Mouse (Mus musculus): ENCODE measurements around the gene Syna. TPM values are rescaled to one million over a fixed set of nuclear protein-coding genes. Genes with fewer than 3 reads are reported as not detected.

Syna gene
- polyA plus RNA-seq, 1 experiment, result 1.4 TPM

DNA sequence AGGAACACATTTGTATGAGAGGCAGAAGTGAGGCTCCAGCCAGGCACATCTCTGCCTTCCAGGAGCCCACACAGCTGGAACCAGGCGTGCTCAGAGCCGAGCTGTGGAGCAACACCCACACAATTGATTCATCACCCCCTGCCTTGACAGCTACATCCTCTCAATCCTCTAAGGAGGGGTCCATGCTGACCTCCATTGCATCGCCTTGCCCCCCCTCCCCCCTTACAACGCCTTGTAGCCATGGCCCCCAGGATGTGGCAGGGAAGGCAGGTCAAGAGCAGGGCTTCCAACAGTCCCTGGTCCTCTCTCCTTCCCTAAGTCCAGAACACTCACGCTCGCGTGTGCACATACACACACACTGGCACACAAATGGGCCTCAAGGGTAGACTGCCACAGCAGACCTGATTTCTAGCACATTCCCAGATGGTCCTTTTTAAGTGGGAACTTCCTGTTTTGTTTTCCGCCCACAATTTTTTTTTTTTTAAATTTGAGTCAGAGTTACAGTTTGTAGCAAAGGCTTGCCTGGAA is 9.1 kb upstream of the Syna start:
- 71% methylated on average over 8 of the region's 8 CpGs for WGBS
- DNase-seq (ENCODE audit: low read depth, low spot score), result no peak

GRCm38 (mm10) chr5:134568030-134568429 is 8.1 kb upstream of the Syna start:
- DNase-seq (ENCODE audit: low read depth, low spot score), result no peak
- WGBS, result 91% methylated on average over 3 of the region's 3 CpGs

GRCm38 (mm10) chr5:134567445-134567844 is 7.5 kb upstream of the Syna start:
- 74% methylated on average over 4 of the region's 4 CpGs for WGBS
- DNase-seq (ENCODE audit: low read depth, low spot score), result no peak

DNA sequence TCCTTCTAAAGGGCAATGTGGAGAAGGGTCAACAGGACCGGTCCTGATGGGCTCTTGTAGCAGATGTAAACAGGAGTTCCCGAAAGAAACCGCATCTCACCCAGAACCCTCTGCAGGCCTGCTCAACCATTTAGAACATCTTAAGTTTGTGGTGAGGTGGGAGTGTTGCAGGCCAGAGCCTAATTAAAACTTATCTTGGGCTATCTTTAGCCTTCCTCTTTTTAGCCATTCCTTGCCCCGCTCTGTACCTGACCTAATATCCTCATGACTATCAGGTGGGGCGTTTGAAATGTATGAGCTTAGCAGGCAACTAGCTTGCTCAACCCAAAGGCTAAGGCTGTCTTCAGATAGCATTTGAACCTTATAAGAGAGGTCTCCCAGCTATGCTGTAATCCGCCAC is 5.7 kb upstream of the Syna start:
- 92% methylated on average over 6 of the region's 6 CpGs for WGBS
- no peak for DNase-seq (ENCODE audit: low read depth, low spot score)

GRCm38 (mm10) chr5:134564272-134564671 is 4.3 kb upstream of the Syna start:
- no peak for DNase-seq (ENCODE audit: low read depth, low spot score)
- WGBS, result 97% methylated on average over 2 of the region's 2 CpGs

- DNase-seq (ENCODE audit: low read depth, low spot score), result no peak
- WGBS, result 37% methylated on average over 16 of the region's 16 CpGs
Measured at GRCm38 (mm10) chr5:134560450-134561171, 640 bp upstream of the Syna start.

GRCm38 (mm10) chr5:134555463-134556164 is 4.4 kb downstream of the Syna start:
- no peak for DNase-seq (ENCODE audit: low read depth, low spot score)
- WGBS, result 20% methylated on average over 20 of the region's 20 CpGs

DNA sequence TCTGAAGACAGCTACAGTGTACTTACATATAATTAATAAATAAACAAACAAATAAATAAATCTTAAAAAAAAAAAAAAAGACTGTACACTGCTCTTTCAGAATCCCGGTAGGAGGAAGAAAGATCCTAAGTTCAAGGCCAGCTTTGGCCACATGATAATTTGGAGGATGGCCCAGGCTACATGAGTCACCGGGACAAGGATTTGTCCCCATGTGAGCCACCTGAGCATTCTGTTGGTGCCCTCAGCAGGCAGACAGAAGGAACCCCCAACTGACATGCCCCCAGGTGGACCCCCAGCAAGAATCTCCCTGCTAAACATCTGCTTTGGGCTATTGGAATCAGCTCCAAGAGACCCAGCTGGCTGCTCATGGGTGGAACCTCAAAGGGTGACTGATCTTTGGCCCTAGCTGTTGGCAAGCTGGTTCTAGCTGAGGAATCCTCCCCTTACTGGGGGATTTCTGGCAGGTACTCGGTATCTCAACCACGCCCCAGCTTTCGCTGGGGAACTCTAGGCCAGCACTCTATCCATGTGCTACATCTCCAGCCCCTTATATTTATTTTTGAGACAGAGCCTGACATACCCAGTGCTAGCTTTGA is 5.9 kb downstream of the Syna start:
- WGBS, result 30% methylated on average over 5 of the region's 5 CpGs
- no peak for DNase-seq (ENCODE audit: low read depth, low spot score)

GRCm38 (mm10) chr5:134552110-134552972 is 7.6 kb downstream of the Syna start, which contains the start of gene Clip2:
Gene Clip2 (minus strand): TSS chr5:134552434.
- no peak for DNase-seq (ENCODE audit: low read depth, low spot score)
- 3% methylated on average over 59 of the region's 61 CpGs for WGBS

DNA sequence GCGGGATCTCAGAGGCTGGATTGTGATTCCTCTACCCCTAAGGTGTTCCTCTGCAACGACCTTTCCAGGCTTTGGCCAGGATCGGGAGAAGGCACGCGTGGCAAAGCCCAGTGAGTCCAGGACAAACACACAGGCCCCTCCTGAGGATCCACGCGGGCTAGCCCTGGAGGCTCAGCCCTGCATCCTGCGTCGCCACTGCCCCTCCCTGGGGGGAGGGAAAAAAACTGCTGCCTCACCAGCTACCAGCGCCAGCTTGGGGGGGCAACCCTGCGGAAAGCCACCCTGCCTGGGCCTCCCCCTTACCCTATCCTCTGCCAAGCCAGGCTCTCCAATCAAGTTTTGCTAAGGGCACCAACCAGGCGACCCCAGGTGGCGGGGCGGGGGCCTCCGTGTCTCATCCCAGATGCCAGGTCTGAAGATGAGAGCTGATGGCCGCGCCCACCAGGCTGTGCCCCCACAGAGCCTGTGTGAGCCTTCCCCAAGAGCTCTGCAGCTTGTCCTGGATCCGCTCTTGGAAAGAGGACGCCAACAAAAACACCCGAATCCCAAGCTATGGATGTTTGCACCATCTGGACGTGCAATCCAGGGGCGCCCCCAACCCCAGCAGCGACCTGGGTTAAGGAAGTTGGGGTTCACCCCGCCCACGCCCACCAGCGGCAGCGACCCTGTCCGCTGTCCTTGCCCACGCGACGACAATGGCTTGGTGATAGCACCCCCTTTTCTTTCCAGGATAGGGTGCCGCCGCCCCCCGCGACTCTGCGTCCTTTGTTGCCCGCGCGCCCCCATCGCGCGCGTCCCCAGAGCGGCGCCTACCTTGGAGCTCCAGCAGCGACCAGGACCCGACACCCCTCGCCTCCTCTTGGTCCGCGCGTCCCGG is 8.5 kb downstream of the Syna start:
- DNase-seq (ENCODE audit: low read depth, low spot score), result no peak
- WGBS, result under 1% methylated on average over 52 of the region's 52 CpGs

- no peak for DNase-seq (ENCODE audit: low read depth, low spot score)
- 3% methylated on average over 6 of the region's 6 CpGs for WGBS
Measured at GRCm38 (mm10) chr5:134550836-134551232, 9.1 kb downstream of the Syna start.

- no peak for DNase-seq (ENCODE audit: low read depth, low spot score)
- WGBS, result 26% methylated on average over 3 of the region's 3 CpGs
Measured at GRCm38 (mm10) chr5:134549640-134550168, 10.3 kb downstream of the Syna start.

- WGBS, result 17% methylated on average over 5 of the region's 5 CpGs
- DNase-seq (ENCODE audit: low read depth, low spot score), result no peak
Measured at GRCm38 (mm10) chr5:134548306-134548705, 11.7 kb downstream of the Syna start.

- 68% methylated on average over 7 of the region's 7 CpGs for WGBS
- DNase-seq (ENCODE audit: low read depth, low spot score), result no peak
Measured at GRCm38 (mm10) chr5:134546790-134547189, 13.2 kb downstream of the Syna start.

GRCm38 (mm10) chr5:134545242-134545629 is 14.7 kb downstream of the Syna start:
- 60% methylated on average over 3 of the region's 3 CpGs for WGBS
- DNase-seq (ENCODE audit: low read depth, low spot score), result no peak

GRCm38 (mm10) chr5:134544516-134545241 is 15.3 kb downstream of the Syna start:
- WGBS, result 63% methylated on average over 19 of the region's 19 CpGs
- DNase-seq (ENCODE audit: low read depth, low spot score), result no peak

- no peak for DNase-seq (ENCODE audit: low read depth, low spot score)
- 13% methylated on average over 7 of the region's 7 CpGs for WGBS
Measured at GRCm38 (mm10) chr5:134541640-134542039, 18.3 kb downstream of the Syna start.

DNA sequence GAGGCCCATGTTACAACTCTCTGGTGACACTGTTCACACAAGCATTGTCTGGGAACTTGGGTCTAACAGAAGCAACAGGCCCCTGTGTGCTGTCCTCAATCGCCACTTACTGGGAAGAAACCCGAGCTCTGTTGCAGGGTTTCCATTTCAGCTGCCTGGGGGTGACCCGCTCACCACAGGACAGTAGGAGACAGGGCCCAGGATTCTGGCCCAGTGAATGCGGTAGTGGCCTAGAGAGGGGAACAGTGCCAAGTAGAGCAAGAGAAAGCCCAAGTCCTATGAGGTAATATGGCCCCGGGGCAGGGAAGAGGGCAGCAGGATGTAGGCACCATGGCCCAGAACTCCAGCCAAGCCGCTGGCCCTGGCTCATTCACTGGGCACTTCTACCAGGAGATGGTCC is 19.1 kb downstream of the Syna start:
- no peak for DNase-seq (ENCODE audit: low read depth, low spot score)
- WGBS, result 74% methylated on average over 6 of the region's 6 CpGs

All from large intestine, adult 2 months (tissue).